Comparison of ENCODE assay signal across 7 mouse cellular contexts in the genomic region with DNA sequence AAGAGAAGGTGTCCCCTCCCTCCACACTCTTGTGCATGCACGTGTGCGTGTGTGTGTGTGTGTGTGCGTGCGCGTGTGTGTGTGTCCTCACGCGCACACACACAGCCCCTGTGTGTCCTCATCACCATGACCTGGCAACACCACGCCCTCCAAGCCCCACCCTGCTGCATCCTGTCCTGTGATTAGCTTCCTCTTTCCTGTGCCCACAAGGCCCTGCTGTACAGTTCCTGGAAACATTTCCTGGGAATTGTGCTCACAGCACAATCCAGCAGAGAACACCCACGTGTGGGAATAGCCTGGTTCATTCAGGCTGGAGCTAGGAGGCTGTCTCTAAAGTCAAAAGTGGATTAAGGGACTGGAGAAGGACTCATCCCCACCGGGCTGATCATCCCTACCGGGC.
A peak's percentile ranks its signal among the peaks of the same experiment; 100 is the strongest.
DNase-seq lines count a peak whose midpoint lies in the region; ATAC-seq and TF ChIP-seq lines count a peak whose summit lies in the region.

No protein-coding gene starts in this region.

- no peak overlapping the region for H3K4me2 ChIP-seq in heart, embryonic 13.5 days
- H3K4me2 ChIP-seq in kidney, embryonic 14.5 days (replicated peaks; ENCODE audit: low read depth, low read length): no peak overlapping the region

- no peak overlapping the region for H3K4me3 ChIP-seq in ES-Bruce4 (ENCODE audit: low read depth, low read length)
- no peak overlapping the region for H3K4me3 ChIP-seq in heart, embryonic 13.5 days
- no peak overlapping the region for H3K4me3 ChIP-seq in kidney, embryonic 14.5 days (ENCODE audit: low read length)
- no peak overlapping the region for H3K4me3 ChIP-seq in spleen, adult 2 months (ENCODE audit: extremely low read depth, insufficient read depth, insufficient read length)

- no peak for TF ChIP-seq POLR2A in ES-Bruce4 (IDR thresholded peaks at IDR 0.05; ENCODE audit: insufficient read depth, low read length)
- no peak for TF ChIP-seq POLR2A in spleen, adult 2 months (IDR thresholded peaks at IDR 0.05; ENCODE audit: low read depth, low read length)

- peaks cover 11% of the 10 kb centered on the region for H3K4me1 ChIP-seq in ES-Bruce4 (ENCODE audit: control insufficient read depth, insufficient read depth, low read length)
- H3K4me1 ChIP-seq in heart, embryonic 13.5 days: peaks cover 68% of the 10 kb centered on the region
- peaks cover 46% of the 10 kb centered on the region for H3K4me1 ChIP-seq in kidney, embryonic 14.5 days (ENCODE audit: control insufficient read depth, insufficient read depth, low read length)
- peaks cover 42% of the 10 kb centered on the region for H3K4me1 ChIP-seq in spleen, adult 2 months (ENCODE audit: control insufficient read depth, insufficient read depth, insufficient read length)

- 68% methylated on average over 11 of the region's 11 CpGs for WGBS in heart, embryonic 13.5 days
- WGBS in kidney, embryonic 14.5 days: 76% methylated on average over 11 of the region's 11 CpGs
- 46% methylated on average over 11 of the region's 11 CpGs for WGBS in spleen, adult 2 months

- peak; percentile 69 for DNase-seq in brain, adult 2 months (ENCODE audit: low read depth, low spot score)
- peak; percentile 90 for DNase-seq in lung, postnatal 10 days
- peak; percentile 70 to 72 for DNase-seq in spleen, adult 2 months (ENCODE audit: low read depth in 1 of 2, low spot score in 2 of 2)
- no peak for DNase-seq in urinary bladder, postnatal 25 days (ENCODE audit: low spot score)

- H3K9me3 ChIP-seq in ES-Bruce4 (replicated peaks; ENCODE audit: control insufficient read depth, insufficient read depth, low read length, poor library complexity, severe bottlenecking): no peaks in the 10 kb centered on the region
- no peaks in the 10 kb centered on the region for H3K9me3 ChIP-seq in heart, embryonic 13.5 days
- no peaks in the 10 kb centered on the region for H3K9me3 ChIP-seq in kidney, embryonic 14.5 days (ENCODE audit: control insufficient read depth, low read length)

- H3K27ac ChIP-seq in ES-Bruce4 (ENCODE audit: insufficient read depth, low read length): no peak overlapping the region
- peak overlapping the region; percentile 97 for H3K27ac ChIP-seq in heart, embryonic 13.5 days (replicated peaks)
- H3K27ac ChIP-seq in kidney, embryonic 14.5 days (ENCODE audit: low read depth, low read length): peak overlapping the region; percentile 78
- H3K27ac ChIP-seq in spleen, adult 2 months (ENCODE audit: insufficient read depth, low read length): peak overlapping the region; percentile 75

- peak; percentile 58; the same call in 1 of the 2 replicates for TF ChIP-seq EP300 in ES-Bruce4 (IDR thresholded peaks at IDR 0.05; ENCODE audit: insufficient read depth, low read depth, low read length)

- no peak for TF ChIP-seq CTCF in ES-Bruce4 (IDR thresholded peaks at IDR 0.05; ENCODE audit: low read depth, low read length)
- TF ChIP-seq CTCF in spleen, adult 2 months (IDR thresholded peaks at IDR 0.05; ENCODE audit: extremely low read depth, insufficient read depth, insufficient read length, insufficient replicate concordance): no peak

- no peak for ATAC-seq in heart, embryonic 13.5 days (ENCODE audit: extremely low read depth, insufficient number of reproducible peaks, low FRiP score, low TSS enrichment)
- no peak for ATAC-seq in kidney, embryonic 14.5 days (ENCODE audit: low FRiP score, low TSS enrichment)

- H3K36me3 ChIP-seq in ES-Bruce4 (ENCODE audit: control insufficient read depth, insufficient read depth, low read length, poor library complexity, severe bottlenecking): no peaks in the 10 kb centered on the region
- H3K36me3 ChIP-seq in heart, embryonic 13.5 days: no peaks in the 10 kb centered on the region
- H3K36me3 ChIP-seq in kidney, embryonic 14.5 days (ENCODE audit: control insufficient read depth, insufficient read depth, low read length): no peaks in the 10 kb centered on the region
- H3K36me3 ChIP-seq in spleen, adult 2 months (ENCODE audit: control insufficient read depth, insufficient read depth, low read length): no peaks in the 10 kb centered on the region

- no peaks in the 10 kb centered on the region for H3K27me3 ChIP-seq in ES-Bruce4 (ENCODE audit: control insufficient read depth, insufficient read depth, low read length, poor library complexity, severe bottlenecking)
- no peaks in the 10 kb centered on the region for H3K27me3 ChIP-seq in heart, embryonic 13.5 days (replicated peaks)
- no peaks in the 10 kb centered on the region for H3K27me3 ChIP-seq in kidney, embryonic 14.5 days (ENCODE audit: control insufficient read depth, insufficient read depth, low read length)
- no peaks in the 10 kb centered on the region for H3K27me3 ChIP-seq in spleen, adult 2 months (ENCODE audit: control insufficient read depth, insufficient read depth, low read length)

- no peak overlapping the region for H3K9ac ChIP-seq in ES-Bruce4 (ENCODE audit: low read depth, poor library complexity, severe bottlenecking)
- no peak overlapping the region for H3K9ac ChIP-seq in heart, embryonic 13.5 days
- H3K9ac ChIP-seq in kidney, embryonic 14.5 days (ENCODE audit: low read depth, low read length): peak overlapping the region; percentile 19; the same call in 1 of the 2 replicates
